17 mouse cellular contexts compared by ENCODE assay signal in the genomic region with DNA sequence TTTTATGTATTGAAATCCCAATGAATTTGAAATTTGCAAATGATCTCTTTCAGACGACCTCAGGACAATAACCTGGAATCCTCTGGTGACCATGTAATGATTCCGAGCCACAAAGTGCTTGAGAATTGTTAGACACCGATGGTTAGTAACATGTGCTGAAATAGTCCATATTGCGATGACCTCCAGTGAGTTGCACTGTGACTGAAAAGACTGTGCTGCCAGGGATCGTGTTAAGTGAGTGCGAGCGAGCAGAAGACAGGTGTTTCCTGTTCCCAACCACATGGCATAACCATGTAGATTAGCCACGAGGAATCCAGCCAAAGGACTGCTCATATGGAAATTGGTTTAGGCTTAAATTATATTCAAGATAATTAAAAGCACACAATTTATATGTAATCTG.
DNase-seq lines count a peak whose midpoint lies in the region; ATAC-seq and TF ChIP-seq lines count a peak whose summit lies in the region.
"Had no signal": no experiment of that assay in that cellular context is flagged by ENCODE, and none has a peak within 500 bp of the region (broad histone marks: within the 10 kb centered on the region; RNA-seq: fewer than 3 reads in every experiment).

No protein-coding gene starts in this region.

- H3K27ac ChIP-seq in midbrain, embryonic 11.5 days (ENCODE audit: low read depth, low read length), result no peak overlapping the region
- H3K27ac ChIP-seq in midbrain, postnatal 0 days (ENCODE audit: low read depth, low read length), result no peak overlapping the region
- no peak overlapping the region for H3K27ac ChIP-seq in lung, embryonic 15.5 days
- no peak overlapping the region for H3K27ac ChIP-seq in layer of hippocampus, adult 2 months
- H3K27ac ChIP-seq: hindbrain, embryonic 14.5 days; intestine, embryonic 15.5 days; neural tube, embryonic 12.5 days had no signal

- ATAC-seq in midbrain, embryonic 11.5 days (ENCODE audit: low FRiP score), result no peak
- ATAC-seq in midbrain, postnatal 0 days (ENCODE audit: low FRiP score), result no peak
- peak; percentile 42; the same call in 1 of the 2 replicates for ATAC-seq in lung, embryonic 15.5 days (ENCODE audit: borderline replicate concordance, extremely low read depth, low FRiP score, low TSS enrichment)
- peak; percentile 93 for ATAC-seq in megakaryocyte progenitor cell, adult 5-6 weeks (replicated peaks; ENCODE audit: poor library complexity)
- ATAC-seq: intestine, embryonic 15.5 days; Patski had no signal

- 83% methylated on average over 8 of the region's 8 CpGs for WGBS in midbrain, embryonic 11.5 days
- 84% methylated on average over 8 of the region's 8 CpGs for WGBS in midbrain, postnatal 0 days
- 39% methylated on average over 8 of the region's 8 CpGs for WGBS in lung, embryonic 15.5 days

- no peaks in the 10 kb centered on the region for H3K9me3 ChIP-seq in midbrain, embryonic 11.5 days (ENCODE audit: control insufficient read depth, low read length)
- H3K9me3 ChIP-seq in midbrain, postnatal 0 days (ENCODE audit: low read length), result no peaks in the 10 kb centered on the region
- no peaks in the 10 kb centered on the region for H3K9me3 ChIP-seq in lung, embryonic 15.5 days
- H3K9me3 ChIP-seq: intestine, embryonic 15.5 days; neural tube, embryonic 12.5 days had no signal

- no peak for TF ChIP-seq CTCF in midbrain, postnatal 0 days (IDR thresholded peaks at IDR 0.05)
- no peak for TF ChIP-seq CTCF in layer of hippocampus, adult 2 months (conservative IDR thresholded peaks at IDR 0.05)

- H3K36me3 ChIP-seq in midbrain, embryonic 11.5 days (ENCODE audit: control insufficient read depth, insufficient read depth, low read length), result no peaks in the 10 kb centered on the region
- H3K36me3 ChIP-seq in midbrain, postnatal 0 days (ENCODE audit: insufficient read depth, low read length), result no peaks in the 10 kb centered on the region
- no peaks in the 10 kb centered on the region for H3K36me3 ChIP-seq in lung, embryonic 15.5 days
- H3K36me3 ChIP-seq: intestine, embryonic 15.5 days; neural tube, embryonic 12.5 days had no signal

- H3K27me3 ChIP-seq in midbrain, embryonic 11.5 days (ENCODE audit: control insufficient read depth, insufficient read depth, low read length), result no peaks in the 10 kb centered on the region
- no peaks in the 10 kb centered on the region for H3K27me3 ChIP-seq in midbrain, postnatal 0 days (ENCODE audit: insufficient read depth, low read length)
- H3K27me3 ChIP-seq in lung, embryonic 15.5 days, result no peaks in the 10 kb centered on the region
- H3K27me3 ChIP-seq: intestine, embryonic 15.5 days; neural tube, embryonic 12.5 days had no signal

- no peak overlapping the region for H3K9ac ChIP-seq in midbrain, embryonic 11.5 days (ENCODE audit: low read length)
- no peak overlapping the region for H3K9ac ChIP-seq in midbrain, postnatal 0 days (replicated peaks; ENCODE audit: low read length, poor library complexity, severe bottlenecking)
- H3K9ac ChIP-seq in lung, embryonic 15.5 days, result no peak overlapping the region
- H3K9ac ChIP-seq: hindbrain, embryonic 14.5 days; intestine, embryonic 15.5 days; neural tube, embryonic 12.5 days had no signal

- intact Hi-C loops in left cerebral cortex, postnatal 10 days (cut with DNase I), result no loop called here

- H3K4me1 ChIP-seq in midbrain, embryonic 11.5 days (ENCODE audit: control insufficient read depth, insufficient read depth, low read length), result no peaks in the 10 kb centered on the region
- H3K4me1 ChIP-seq in midbrain, postnatal 0 days (ENCODE audit: insufficient read depth, low read length), result no peaks in the 10 kb centered on the region
- peaks cover 4% of the 10 kb centered on the region; the same call in 1 of the 2 replicates for H3K4me1 ChIP-seq in lung, embryonic 15.5 days
- H3K4me1 ChIP-seq: intestine, embryonic 15.5 days; neural tube, embryonic 12.5 days had no signal

- peak; percentile 70 for DNase-seq in midbrain, embryonic 11.5 days (ENCODE audit: low spot score, missing footprints)
- DNase-seq in midbrain, postnatal 0 days (ENCODE audit: low spot score), result no peak
- DNase-seq in forelimb bud, embryonic 11.5 days (ENCODE audit: low read depth, low spot score), result peak; percentile 57
- no peak for DNase-seq in layer of hippocampus, adult 2 months (ENCODE audit: low spot score in 2 of 2)
- DNase-seq in left cerebral cortex, postnatal 10 days (ENCODE audit: extremely low spot score in 1 of 2, low spot score in 2 of 2), result no peak
- no peak for DNase-seq in heart, adult 9 months (ENCODE audit: low spot score in 2 of 2)
- DNase-seq: cerebellum, adult 11 months; cerebellum, postnatal 14 days; kidney, postnatal 10 days; layer of hippocampus, adult 9-11 months had no signal

- H3K4me3 ChIP-seq in midbrain, embryonic 11.5 days (ENCODE audit: low read depth, low read length), result no peak overlapping the region
- H3K4me3 ChIP-seq in midbrain, postnatal 0 days (ENCODE audit: low read depth, low read length), result no peak overlapping the region
- H3K4me3 ChIP-seq in lung, embryonic 15.5 days, result no peak overlapping the region
- H3K4me3 ChIP-seq in layer of hippocampus, adult 2 months, result no peak overlapping the region
- H3K4me3 ChIP-seq: intestine, embryonic 15.5 days; neural tube, embryonic 12.5 days had no signal

- no peak overlapping the region for H3K4me2 ChIP-seq in midbrain, embryonic 11.5 days
- no peak overlapping the region for H3K4me2 ChIP-seq in midbrain, postnatal 0 days (ENCODE audit: low read depth, low read length, poor library complexity, severe bottlenecking)
- H3K4me2 ChIP-seq in lung, embryonic 15.5 days, result no peak overlapping the region
- H3K4me2 ChIP-seq: hindbrain, embryonic 14.5 days; intestine, embryonic 15.5 days; liver, embryonic 11.5 days; neural tube, embryonic 12.5 days had no signal

Comparison
In these comparisons a context has a peak if more than half of its experiments do, and no peak if none do; other contexts are left out.
1. DNase-seq: peak in midbrain, embryonic 11.5 days (single experiment) and forelimb bud, embryonic 11.5 days (single experiment); none in midbrain, postnatal 0 days (single experiment), layer of hippocampus, adult 2 months (0 of 2), left cerebral cortex, postnatal 10 days (0 of 2) and heart, adult 9 months (0 of 2).
2. ATAC-seq: peak in lung, embryonic 15.5 days (single experiment) and megakaryocyte progenitor cell, adult 5-6 weeks (single experiment); none in midbrain, embryonic 11.5 days (single experiment) and midbrain, postnatal 0 days (single experiment).